Mouse (Mus musculus) ES-E14 (cell line): Measurements from ENCODE around the gene Atp2c2.

ENCODE experiments used
- HCFC1 ChIP-seq: IDR thresholded peaks from 2 replicates; pipeline ENCODE4 v1.6.1; 2012; ENCODE audit warnings: low read length, inconsistent platforms, borderline replicate concordance; ENCODE audit not compliant: insufficient read depth
- MAFK ChIP-seq: IDR thresholded peaks from 2 replicates; pipeline ENCODE4 v1.6.1; 2014; ENCODE audit warnings: mild to moderate bottlenecking, low read depth, low read length, inconsistent platforms; ENCODE audit not compliant: insufficient read depth
- ZNF384 ChIP-seq: IDR thresholded peaks from 2 replicates; pipeline ENCODE4 v1.6.1; 2012; ENCODE audit warnings: low read depth, low read length, inconsistent platforms

DNA sequence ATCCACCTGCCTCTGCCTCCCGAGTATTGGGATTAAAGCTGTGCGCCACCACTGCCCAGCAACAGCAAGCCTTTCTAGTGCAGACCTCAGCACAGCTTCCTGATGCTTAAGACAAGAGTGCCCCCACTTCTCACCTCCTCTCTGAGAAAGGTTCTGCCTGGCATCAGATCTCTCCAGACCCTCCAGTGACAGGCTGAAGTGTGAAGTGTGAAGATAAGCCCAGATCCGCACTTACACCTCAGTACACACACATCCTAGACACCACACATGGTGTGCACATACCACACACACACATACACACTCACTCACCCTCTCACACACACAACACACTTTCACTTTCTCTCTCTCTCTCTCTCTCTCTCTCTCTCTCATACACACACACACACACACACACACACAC, 87.1 kb downstream of the Atp2c2 start:
- TF ChIP-seq HCFC1 (no peak), MAFK (no peak), ZNF384 (no peak)
